Mouse (Mus musculus): ENCODE measurements around the gene Bpifa5. TPM values are rescaled to one million over a fixed set of nuclear protein-coding genes. Genes with fewer than 3 reads are reported as not detected.

Gene Bpifa5
- polyA plus RNA-seq, 1 experiment from 2014 or later: not detected

Other genes starting within 250 kb of the Bpifa5 start
- 0.09 TPM in 1 of 2 replicates, not detected in the other for gene Bpifb3, start 244.4 kb upstream of the Bpifa5 start, polyA plus RNA-seq (2015; fragmentation: Nextera tagmentation; extraction: Ambion mirVana)
- gene Bpifb4, start 224.4 kb upstream of the Bpifa5 start, polyA plus RNA-seq (2015; fragmentation: Nextera tagmentation; extraction: Ambion mirVana): not detected in 2 replicates
- not detected in 2 replicates for gene Bpifa6, start 187.7 kb upstream of the Bpifa5 start, polyA plus RNA-seq (2015; fragmentation: Nextera tagmentation; extraction: Ambion mirVana)
- gene Bpifa2, start 154.3 kb upstream of the Bpifa5 start, polyA plus RNA-seq (2015; fragmentation: Nextera tagmentation; extraction: Ambion mirVana): not detected in 2 replicates
- gene Bpifa3, start 32.3 kb upstream of the Bpifa5 start, polyA plus RNA-seq (2015; fragmentation: Nextera tagmentation; extraction: Ambion mirVana): not detected in 2 replicates
- gene Bpifa1, start 19.7 kb upstream of the Bpifa5 start, polyA plus RNA-seq (2015; fragmentation: Nextera tagmentation; extraction: Ambion mirVana): 0.31 TPM in 1 of 2 replicates, not detected in the other
- 0.25 and 0.34 TPM in 2 replicates for gene Bpifb1, start 28.2 kb downstream of the Bpifa5 start, polyA plus RNA-seq (2015; fragmentation: Nextera tagmentation; extraction: Ambion mirVana)
- gene Bpifb5, start 61.1 kb downstream of the Bpifa5 start, polyA plus RNA-seq (2015; fragmentation: Nextera tagmentation; extraction: Ambion mirVana): 0.37 and 0.43 TPM in 2 replicates
- gene Bpifb9a, start 95.2 kb downstream of the Bpifa5 start, polyA plus RNA-seq (2015; fragmentation: Nextera tagmentation; extraction: Ambion mirVana): not detected in 2 replicates
- not detected in 2 replicates for gene Bpifb9b, start 144.6 kb downstream of the Bpifa5 start, polyA plus RNA-seq (2015; fragmentation: Nextera tagmentation; extraction: Ambion mirVana)
- 13.4 and 15.9 TPM in 2 replicates for gene Cdk5rap1, start 210.4 kb downstream of the Bpifa5 start, polyA plus RNA-seq (2015; fragmentation: Nextera tagmentation; extraction: Ambion mirVana)
- gene Snta1, start 245.5 kb downstream of the Bpifa5 start, polyA plus RNA-seq (2015; fragmentation: Nextera tagmentation; extraction: Ambion mirVana): 14.0 and 15.1 TPM in 2 replicates